Mouse (Mus musculus) heart, embryonic 15.5 days (tissue): ENCODE results near the gene Actl9. TPM values are rescaled to one million over a fixed set of nuclear protein-coding genes. Genes with fewer than 3 reads are reported as not detected.

Source experiments
- ATAC-seq: fragments of 200-750 bp; cut with Nextera tagmentation; replicated peaks from 2 replicates; pipeline ENCODE4 v1.8.0; 2017; ENCODE audit warnings: low read depth, moderate TSS enrichment; ENCODE audit not compliant: insufficient number of reproducible peaks, insufficient read depth, low FRiP score
- H3K27ac ChIP-seq: fragments of 300-500 bp; sonication (generic); 2 replicates; pipeline ENCODE4 v1.5.1; 2015; ENCODE audit warnings: mild to moderate bottlenecking, inconsistent platforms
- H3K27me3 ChIP-seq: fragments of 300-500 bp; sonication (generic); 2 replicates; pipeline ENCODE4 v1.6.1; 2015; ENCODE audit warnings: inconsistent platforms
- H3K36me3 ChIP-seq: fragments of 300-500 bp; sonication (generic); 2 replicates; pipeline ENCODE4 v1.6.1; 2015; ENCODE audit warnings: mild to moderate bottlenecking, inconsistent platforms
- H3K4me1 ChIP-seq: fragments of 300-500 bp; sonication (generic); replicated peaks from 2 replicates; pipeline ENCODE4 v1.6.1; 2015; ENCODE audit warnings: inconsistent platforms
- H3K4me2 ChIP-seq: fragments of 300-500 bp; sonication (generic); 2 replicates; pipeline ENCODE4 v1.6.1; 2015; ENCODE audit warnings: inconsistent platforms, mild to moderate bottlenecking, moderate library complexity
- H3K4me3 ChIP-seq: fragments of 300-500 bp; sonication (generic); 2 replicates; pipeline ENCODE4 v1.5.1; 2015; ENCODE audit warnings: mild to moderate bottlenecking, inconsistent platforms
- H3K9ac ChIP-seq: fragments of 300-500 bp; sonication (generic); 2 replicates; pipeline ENCODE4 v1.6.1; 2015; ENCODE audit warnings: mild to moderate bottlenecking, inconsistent platforms
- H3K9me3 ChIP-seq: fragments of 300-500 bp; sonication (generic); replicated peaks from 2 replicates; pipeline ENCODE4 v1.6.1; 2016; ENCODE audit warnings: inconsistent platforms
- WGBS: fragments of 180-500 bp; shearing (Covaris S2); methylation state at CpG from one replicate; pipeline ENCODE4 v1.1.7; 2015; ENCODE audit warnings: mixed read lengths; 5-methylcytosine and 5-hydroxymethylcytosine counted together
- polyA plus RNA-seq: library from polyadenylated mRNA; unstranded; fragments of >200 nt; fragmentation: Nextera tagmentation; extraction: Ambion mirVana; gene quantifications from 2 replicates; pipeline ENCODE4 v1.2.1, GENCODE M21; 2015

Actl9 gene
- not detected in 2 replicates for polyA plus RNA-seq

- no peak within 1 kb of the TSS for H3K4me2 ChIP-seq
- no peak within 1 kb of the TSS for H3K27ac ChIP-seq
- H3K9me3 ChIP-seq: no peaks in the 10 kb centered on the region
- H3K4me3 ChIP-seq: no peak within 1 kb of the TSS
- H3K27me3 ChIP-seq: no peaks in the 10 kb centered on the region
- H3K36me3 ChIP-seq: no peaks in the 10 kb centered on the region
- no peak for ATAC-seq
- H3K4me1 ChIP-seq: no peaks in the 10 kb centered on the region
- WGBS: 29% methylated on average over 3 of the region's 3 CpGs
- H3K9ac ChIP-seq: no peak within 1 kb of the TSS
These were observed at the start of gene Actl9 for GRCm38 (mm10) chr17:33432019-33432946. TSS of gene Actl9 (plus strand) at chr17:33432896.

DNA sequence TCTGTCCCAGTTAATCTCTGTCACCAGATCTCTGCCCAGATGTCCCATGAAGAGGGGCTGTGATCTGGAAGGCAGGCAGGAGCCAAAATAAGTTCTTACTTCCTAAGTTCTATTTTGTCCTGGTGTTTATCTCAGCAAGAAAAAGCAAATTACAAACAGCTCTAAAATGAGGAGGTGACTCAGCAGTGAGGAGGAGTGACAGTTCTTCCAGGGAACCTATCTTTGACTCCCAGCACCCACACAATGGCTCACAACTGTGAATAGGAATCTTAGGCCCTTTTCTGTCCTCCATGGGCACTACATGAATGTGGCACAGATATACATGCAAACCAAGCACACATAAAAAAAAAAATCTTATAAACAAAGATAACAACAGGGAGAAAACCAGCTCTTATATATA, 47.0 kb upstream of the Actl9 start:
- no peak for ATAC-seq
- H3K4me2 ChIP-seq: no peak overlapping the region
- no peaks in the 10 kb centered on the region for H3K4me1 ChIP-seq
- H3K27me3 ChIP-seq: no peaks in the 10 kb centered on the region
- no peak overlapping the region for H3K9ac ChIP-seq
- no peak overlapping the region for H3K27ac ChIP-seq
- H3K4me3 ChIP-seq: no peak overlapping the region
- H3K9me3 ChIP-seq: no peaks in the 10 kb centered on the region
- H3K36me3 ChIP-seq: peaks cover 48% of the 10 kb centered on the region

DNA sequence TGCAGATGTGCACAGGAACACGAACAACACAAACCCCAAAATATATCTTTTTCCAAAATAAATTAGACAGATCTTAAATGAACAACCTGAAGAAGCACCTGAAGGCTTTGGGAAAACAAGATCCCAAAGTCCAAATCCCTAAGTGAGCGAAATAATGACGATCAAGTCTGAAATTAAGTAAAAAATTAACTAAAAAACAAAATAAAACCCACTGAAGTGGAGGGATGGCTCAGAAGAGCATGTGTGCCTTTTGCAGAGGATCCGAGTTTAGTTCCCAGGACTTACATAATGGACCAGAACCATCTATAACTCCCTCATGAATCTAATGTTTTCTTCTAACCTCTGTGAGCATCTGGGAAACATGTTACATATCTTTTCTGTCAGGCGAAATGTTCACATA, 40.4 kb upstream of the Actl9 start:
- no peaks in the 10 kb centered on the region for H3K36me3 ChIP-seq
- ATAC-seq: no peak
- H3K9ac ChIP-seq: no peak overlapping the region
- H3K4me3 ChIP-seq: no peak overlapping the region
- H3K9me3 ChIP-seq: no peaks in the 10 kb centered on the region
- H3K27ac ChIP-seq: no peak overlapping the region
- H3K27me3 ChIP-seq: no peaks in the 10 kb centered on the region
- H3K4me2 ChIP-seq: no peak overlapping the region
- 90% methylated on average over 5 of the region's 5 CpGs for WGBS
- peaks cover 7% of the 10 kb centered on the region for H3K4me1 ChIP-seq

DNA sequence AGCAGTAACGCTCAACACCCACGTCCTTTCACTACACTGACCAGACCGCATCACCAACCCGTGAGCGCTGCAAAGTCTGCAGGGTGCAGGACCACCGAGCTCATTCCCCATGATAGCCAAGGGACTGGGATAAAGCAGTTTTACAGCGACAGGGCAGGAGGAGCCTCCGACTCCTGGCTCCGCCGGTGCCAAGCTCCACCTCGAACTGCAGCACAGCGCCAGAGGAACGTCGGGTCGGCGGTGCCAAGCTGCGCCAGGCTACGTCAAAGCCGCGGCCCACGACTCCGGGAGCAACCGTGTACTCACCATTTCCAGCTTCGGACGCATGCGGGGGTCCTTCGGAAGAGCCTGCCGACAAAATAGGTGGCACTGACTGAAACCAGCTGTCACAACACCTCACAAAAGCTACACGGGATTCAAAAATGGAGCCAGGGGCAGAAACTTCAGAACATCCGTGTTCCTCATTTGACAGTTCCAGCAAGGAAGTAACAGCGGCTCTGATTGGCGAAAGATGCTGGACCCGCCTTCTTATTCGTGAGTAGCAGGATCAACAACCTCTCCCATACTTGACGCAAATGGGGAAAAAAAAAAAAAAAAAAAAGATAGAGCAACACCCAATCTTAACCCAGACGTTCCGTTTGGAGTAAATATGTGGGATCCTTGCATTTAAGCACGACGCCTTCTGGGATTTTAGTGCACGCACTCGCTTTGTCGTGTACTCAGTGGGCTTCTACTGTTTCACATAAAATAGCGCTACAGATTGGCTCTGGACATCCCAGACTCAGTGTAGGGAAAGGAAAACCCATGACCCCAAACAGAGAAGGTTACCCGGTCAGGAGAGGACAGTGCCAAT, 38.3 kb upstream of the Actl9 start, which contains the start of gene Zfp101:
TSS of gene Zfp101 (minus strand) at position 460 of the 853 bp plus-strand sequence.
- under 1% methylated on average over 44 of the region's 44 CpGs for WGBS
- H3K4me1 ChIP-seq: peaks cover 7% of the 10 kb centered on the region
- no peaks in the 10 kb centered on the region for H3K9me3 ChIP-seq
- H3K27ac ChIP-seq: peak within 1 kb of the TSS; percentile 76
- H3K4me2 ChIP-seq: peak within 1 kb of the TSS; percentile 67
- peak within 1 kb of the TSS; percentile 87 for H3K4me3 ChIP-seq
- H3K9ac ChIP-seq: peak within 1 kb of the TSS; percentile 70
- no peaks in the 10 kb centered on the region for H3K27me3 ChIP-seq
- ATAC-seq: peak; percentile 99
- H3K36me3 ChIP-seq: no peaks in the 10 kb centered on the region

DNA sequence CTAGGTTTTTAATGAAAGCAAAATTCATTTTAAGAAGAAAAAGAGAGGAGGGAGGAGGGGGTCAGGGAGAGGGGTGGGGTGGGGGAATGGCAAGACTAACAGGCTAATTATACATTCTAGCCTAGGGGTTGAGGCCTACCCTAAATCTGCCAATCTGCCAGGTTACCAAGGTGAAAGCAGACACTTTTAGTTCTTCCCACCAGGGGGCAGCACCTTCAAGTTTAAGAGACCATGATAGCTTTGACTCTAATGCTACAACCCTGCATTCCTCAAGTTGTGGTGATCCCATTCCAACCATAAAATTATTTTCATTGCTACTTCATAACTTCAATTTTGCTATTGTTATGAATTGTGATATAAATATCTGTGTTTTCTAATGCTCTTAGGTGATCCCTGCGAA, 6.5 kb downstream of the Actl9 start:
- Histone ChIP-seq H3K4me3 (no peak overlapping the region), H3K4me1 (peaks cover 6% of the 10 kb centered on the region), H3K9me3 (no peaks in the 10 kb centered on the region), H3K4me2 (no peak overlapping the region), H3K36me3 (no peaks in the 10 kb centered on the region), H3K27me3 (no peaks in the 10 kb centered on the region), H3K27ac (no peak overlapping the region), H3K9ac (no peak overlapping the region)
- no peak for ATAC-seq
- WGBS: 71% methylated on average over 1 of the region's 1 CpGs

DNA sequence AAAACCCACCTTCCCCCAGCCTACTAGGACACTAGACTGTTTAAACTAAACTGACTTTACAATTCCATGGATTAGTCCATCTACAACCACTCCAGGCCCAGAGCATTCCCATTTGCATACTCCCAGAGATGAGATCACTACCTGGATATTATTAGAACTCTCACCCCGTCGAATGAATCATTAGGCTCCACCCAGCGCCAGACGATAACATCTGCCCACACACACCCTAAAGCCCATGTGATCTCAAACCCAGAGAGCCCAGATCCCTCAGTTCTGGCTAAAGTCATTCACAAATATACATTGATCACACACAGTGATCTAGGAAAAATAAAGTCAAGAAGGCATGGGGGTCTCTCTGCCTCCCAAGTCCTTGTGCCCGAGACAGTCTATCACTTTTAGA, 7.2 kb downstream of the Actl9 start:
- Histone ChIP-seq H3K4me3 (no peak overlapping the region), H3K9ac (no peak overlapping the region), H3K4me1 (peaks cover 6% of the 10 kb centered on the region), H3K9me3 (no peaks in the 10 kb centered on the region), H3K36me3 (no peaks in the 10 kb centered on the region), H3K27me3 (no peaks in the 10 kb centered on the region), H3K27ac (no peak overlapping the region), H3K4me2 (no peak overlapping the region)
- WGBS: 32% methylated on average over 5 of the region's 5 CpGs
- peak; percentile 39; the same call in 1 of the 2 replicates for ATAC-seq

GRCm38 (mm10) chr17:33441159-33441558, 8.5 kb downstream of the Actl9 start:
- Histone ChIP-seq H3K9me3 (no peaks in the 10 kb centered on the region), H3K4me3 (no peak overlapping the region), H3K27ac (no peak overlapping the region), H3K4me2 (no peak overlapping the region), H3K27me3 (no peaks in the 10 kb centered on the region), H3K9ac (no peak overlapping the region), H3K36me3 (no peaks in the 10 kb centered on the region), H3K4me1 (peaks cover 6% of the 10 kb centered on the region)
- ATAC-seq: no peak

GRCm38 (mm10) chr17:33456631-33457030, 23.9 kb downstream of the Actl9 start:
- Histone ChIP-seq H3K27ac (no peak overlapping the region), H3K4me3 (no peak overlapping the region), H3K36me3 (no peaks in the 10 kb centered on the region), H3K4me1 (no peaks in the 10 kb centered on the region), H3K9ac (no peak overlapping the region), H3K4me2 (no peak overlapping the region), H3K9me3 (no peaks in the 10 kb centered on the region), H3K27me3 (no peaks in the 10 kb centered on the region)
- WGBS: 74% methylated on average over 2 of the region's 2 CpGs
- no peak for ATAC-seq

DNA sequence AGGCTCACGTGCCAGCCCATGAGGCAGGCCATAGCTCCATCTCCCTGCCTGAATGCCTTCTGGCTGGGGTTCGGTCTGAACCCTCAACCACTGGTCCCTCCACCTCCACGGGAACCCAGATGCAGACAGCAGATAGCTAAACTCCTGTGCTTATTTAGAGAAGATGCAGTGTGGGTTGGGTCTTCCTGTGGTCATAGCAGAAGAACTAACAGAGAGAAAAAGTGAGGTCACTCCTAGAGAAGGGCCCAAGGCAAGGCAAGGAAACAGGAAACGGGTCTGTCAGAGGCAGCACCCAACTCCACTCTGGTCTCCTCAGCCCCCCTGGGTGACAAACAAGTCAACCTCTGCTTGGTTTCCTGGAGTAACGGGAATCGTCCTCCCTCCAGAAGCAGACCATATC, 38.5 kb downstream of the Actl9 start:
- WGBS: 49% methylated on average over 6 of the region's 6 CpGs
- ATAC-seq: no peak
- no peak overlapping the region for H3K9ac ChIP-seq

More for the DNA sequence above, 38.5 kb downstream of the Actl9 start:
- Histone ChIP-seq H3K4me2 (no peak overlapping the region), H3K4me3 (no peak overlapping the region), H3K27ac (no peak overlapping the region), H3K27me3 (no peaks in the 10 kb centered on the region), H3K36me3 (no peaks in the 10 kb centered on the region), H3K4me1 (no peaks in the 10 kb centered on the region), H3K9me3 (no peaks in the 10 kb centered on the region)
